Mouse (Mus musculus): ENCODE measurements around the gene Spic.
A peak's percentile ranks its signal among the peaks of the same experiment; 100 is the strongest.
"Not testable (repeated sequence)": the region's sequence is repeated elsewhere in the genome, so short reads cannot be mapped to it uniquely, and the experiment has no call there.

Gene Spic

GRCm38 (mm10) chr10:88684925-88685324 is at the start of gene Spic:
Gene Spic, minus strand, starts transcription at chr10:88685015.
- no peak for DNase-seq (ENCODE audit: low spot score in 2 of 2)

GRCm38 (mm10) chr10:88732309-88732622 is 47.5 kb upstream of the Spic start:
- DNase-seq (ENCODE audit: low spot score in 2 of 2), result no peak

GRCm38 (mm10) chr10:88731496-88732308 is 46.9 kb upstream of the Spic start:
- peak; percentile 15 to 28 for DNase-seq (ENCODE audit: low spot score in 2 of 2)

- DNase-seq (ENCODE audit: low spot score in 2 of 2), result peak; percentile 80 to 88
Measured at GRCm38 (mm10) chr10:88730571-88731495, 46.0 kb upstream of the Spic start, which contains the start of gene Arl1. Gene Arl1, plus strand, starts transcription at chr10:88730858.

GRCm38 (mm10) chr10:88728166-88728565 is 43.4 kb upstream of the Spic start:
- no peak for DNase-seq (ENCODE audit: low spot score in 2 of 2)

- peak; percentile 14 to 52 for DNase-seq (ENCODE audit: low spot score in 2 of 2)
Measured at GRCm38 (mm10) chr10:88727128-88727527, 42.3 kb upstream of the Spic start.

- no peak for DNase-seq (ENCODE audit: low spot score in 2 of 2)
Measured at GRCm38 (mm10) chr10:88725343-88725742, 40.5 kb upstream of the Spic start.

- DNase-seq (ENCODE audit: low spot score in 2 of 2), result no peak
Measured at GRCm38 (mm10) chr10:88719618-88720017, 34.8 kb upstream of the Spic start.

- DNase-seq (ENCODE audit: low spot score in 2 of 2), result no peak
Measured at GRCm38 (mm10) chr10:88717756-88718025, 32.9 kb upstream of the Spic start.

- DNase-seq (ENCODE audit: low spot score in 2 of 2), result no peak
Measured at GRCm38 (mm10) chr10:88716986-88717755, 32.4 kb upstream of the Spic start.

- DNase-seq (ENCODE audit: low spot score in 2 of 2), result no peak
Measured at GRCm38 (mm10) chr10:88715621-88716020, 30.8 kb upstream of the Spic start.

GRCm38 (mm10) chr10:88714744-88715143 is 29.9 kb upstream of the Spic start:
- no peak for DNase-seq (ENCODE audit: low spot score in 2 of 2)

- DNase-seq (ENCODE audit: low spot score in 2 of 2), result no peak
Measured at GRCm38 (mm10) chr10:88712359-88712758, 27.5 kb upstream of the Spic start.

GRCm38 (mm10) chr10:88708671-88709523 is 24.1 kb upstream of the Spic start:
- peak in 1 of 2 experiments; percentile 11 for DNase-seq (ENCODE audit: low spot score in 2 of 2)

GRCm38 (mm10) chr10:88700938-88701337 is 16.1 kb upstream of the Spic start:
- DNase-seq (ENCODE audit: low spot score in 2 of 2), result no peak

- DNase-seq (ENCODE audit: low spot score in 2 of 2), result no peak
Measured at GRCm38 (mm10) chr10:88682904-88683563, 1.8 kb downstream of the Spic start.

GRCm38 (mm10) chr10:88672825-88673224 is 12.0 kb downstream of the Spic start:
- no peak for DNase-seq (ENCODE audit: low spot score in 2 of 2)

- no peak for DNase-seq (ENCODE audit: low spot score in 2 of 2)
Measured at GRCm38 (mm10) chr10:88672123-88672522, 12.7 kb downstream of the Spic start.

- peak in 1 of 2 experiments; percentile 15 for DNase-seq (ENCODE audit: low spot score in 2 of 2)
Measured at GRCm38 (mm10) chr10:88669719-88670118, 15.1 kb downstream of the Spic start.

- not testable (repeated sequence) for DNase-seq (ENCODE audit: low spot score in 2 of 2)
Measured at GRCm38 (mm10) chr10:88663856-88664255, 21.0 kb downstream of the Spic start.

- no peak for DNase-seq (ENCODE audit: low spot score in 2 of 2)
Measured at GRCm38 (mm10) chr10:88658918-88659317, 25.9 kb downstream of the Spic start.
